Mouse (Mus musculus) heart, postnatal 0 days (tissue): ENCODE data around the gene Sds.

Experiments
- CTCF ChIP-seq: IDR thresholded peaks from 2 replicates; pipeline ENCODE4 v1.5.1; 2016; ENCODE audit warnings: antibody characterized with exemption, control low read depth, low read depth
- EP300 ChIP-seq: IDR thresholded peaks from 2 replicates; pipeline ENCODE4 v1.6.1; 2016; ENCODE audit warnings: antibody characterized with exemption, low read depth

DNA sequence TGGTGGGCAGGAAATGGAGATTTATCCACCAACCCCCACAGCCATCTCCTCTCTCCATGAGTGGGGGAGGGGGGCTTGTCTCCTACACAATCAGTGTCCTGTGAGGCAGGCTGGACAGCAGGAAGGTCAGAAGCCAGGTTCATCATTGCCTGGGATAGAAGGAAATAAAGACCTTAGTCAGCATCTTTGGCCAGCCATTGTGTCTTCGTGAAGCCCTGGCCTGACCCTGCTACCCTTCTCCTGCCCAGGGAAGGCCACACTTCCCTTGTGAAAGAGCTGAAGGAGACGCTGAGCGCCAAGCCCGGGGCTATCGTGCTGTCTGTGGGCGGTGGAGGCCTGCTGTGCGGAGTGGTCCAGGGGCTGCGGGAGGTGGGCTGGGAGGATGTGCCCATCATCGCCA lies 4.9 kb downstream of the Sds start:
- no peak for TF ChIP-seq CTCF
- no peak for TF ChIP-seq EP300
